ENCODE assay signal across 11 mouse cellular contexts in genomic region chr11:58963543-58963942, GRCm38 (mm10). TPM values are rescaled to one million over a fixed set of nuclear protein-coding genes. Genes with fewer than 3 reads are reported as not detected.
DNase-seq lines count a peak whose midpoint lies in the region; ATAC-seq and TF ChIP-seq lines count a peak whose summit lies in the region.
"Had no signal": no experiment of that assay in that cellular context is flagged by ENCODE, and none has a peak within 500 bp of the region (broad histone marks: within the 10 kb centered on the region; RNA-seq: fewer than 3 reads in every experiment).

No protein-coding gene starts in this region.

- H3K4me3 ChIP-seq in midbrain, postnatal 0 days (ENCODE audit: low read depth, low read length): no peak overlapping the region
- H3K4me3 ChIP-seq in midbrain, embryonic 15.5 days: no peak overlapping the region
- H3K4me3 ChIP-seq: lung, embryonic 15.5 days had no signal

- 43% methylated on average over 17 of the region's 17 CpGs for WGBS in midbrain, postnatal 0 days
- WGBS in midbrain, embryonic 15.5 days: 36% methylated on average over 17 of the region's 17 CpGs

- H3K4me2 ChIP-seq in midbrain, postnatal 0 days (ENCODE audit: low read depth, low read length, poor library complexity, severe bottlenecking): no peak overlapping the region
- H3K4me2 ChIP-seq in midbrain, embryonic 15.5 days: no peak overlapping the region
- H3K4me2 ChIP-seq: lung, embryonic 15.5 days had no signal

- H3K27me3 ChIP-seq in midbrain, postnatal 0 days (ENCODE audit: insufficient read depth, low read length): no peaks in the 10 kb centered on the region
- 0 out of 2 replicates have a peak, but pooled peaks cover 4% of the 10 kb centered on the region for H3K27me3 ChIP-seq in midbrain, embryonic 15.5 days (replicated peaks)
- no peaks in the 10 kb centered on the region for H3K27me3 ChIP-seq in splenic B cell, adult 2 months (ENCODE audit: control insufficient read depth, insufficient read depth, low read length, poor library complexity, severe bottlenecking)

- no peaks in the 10 kb centered on the region for H3K9me3 ChIP-seq in midbrain, postnatal 0 days (ENCODE audit: low read length)
- no peaks in the 10 kb centered on the region for H3K9me3 ChIP-seq in midbrain, embryonic 15.5 days

- 0 out of 2 replicates have a peak overlapping the region, but pooled peaks have one; percentile 4 for H3K9ac ChIP-seq in midbrain, postnatal 0 days (replicated peaks; ENCODE audit: low read length, poor library complexity, severe bottlenecking)
- no peak overlapping the region for H3K9ac ChIP-seq in midbrain, embryonic 15.5 days
- H3K9ac ChIP-seq: lung, embryonic 15.5 days had no signal

- DNase-seq in cerebellum, adult 18-20 months: peak; percentile 44
- DNase-seq in cerebellum, adult 11 months: no peak
- DNase-seq in midbrain, postnatal 0 days (ENCODE audit: low spot score): no peak
- peak; percentile 60 for DNase-seq in kidney, postnatal 10 days
- peak; percentile 31 for DNase-seq in splenic B cell, adult 2 months (ENCODE audit: low read depth, low spot score)
- DNase-seq in left cerebral cortex, adult 9 months (ENCODE audit: low spot score in 2 of 2): no peak

- H3K4me1 ChIP-seq in midbrain, postnatal 0 days (ENCODE audit: insufficient read depth, low read length): no peaks in the 10 kb centered on the region; the same call in 1 of the 2 replicates
- peaks cover 15% of the 10 kb centered on the region for H3K4me1 ChIP-seq in midbrain, embryonic 15.5 days

- H3K36me3 ChIP-seq in midbrain, postnatal 0 days (ENCODE audit: insufficient read depth, low read length): no peaks in the 10 kb centered on the region
- H3K36me3 ChIP-seq in midbrain, embryonic 15.5 days (replicated peaks): no peaks in the 10 kb centered on the region
- H3K36me3 ChIP-seq in splenic B cell, adult 2 months (ENCODE audit: control insufficient read depth, insufficient read depth, low read length, poor library complexity, severe bottlenecking): no peaks in the 10 kb centered on the region
- H3K36me3 ChIP-seq: lung, embryonic 15.5 days had no signal

- no peak for TF ChIP-seq CTCF in midbrain, postnatal 0 days (IDR thresholded peaks at IDR 0.05)

- H3K27ac ChIP-seq in midbrain, postnatal 0 days (ENCODE audit: low read depth, low read length): no peak overlapping the region
- H3K27ac ChIP-seq in midbrain, embryonic 15.5 days: no peak overlapping the region
- H3K27ac ChIP-seq: lung, embryonic 15.5 days had no signal

- no peak for ATAC-seq in midbrain, postnatal 0 days (ENCODE audit: low FRiP score)
- no peak for ATAC-seq in midbrain, embryonic 15.5 days (replicated peaks)
- no peak for ATAC-seq in megakaryocyte, adult 5-6 weeks (ENCODE audit: poor library complexity, severe bottlenecking)
- ATAC-seq: forebrain, embryonic 14.5 days; inflammation-experienced regulatory T-cells, adult 6 months had no signal

RNA-seq across cellular contexts. Expression of gene Hist3h2a, which starts 9.1 kb away (rescaled TPM):
- total RNA-seq in midbrain, postnatal 0 days (2014; rRNA removed): 163 and 242 TPM in 2 replicates
- 42.0 and 46.2 TPM in 2 replicates for polyA plus RNA-seq in midbrain, postnatal 0 days (2015; fragmentation: Nextera tagmentation; extraction: Ambion mirVana)
- 119 and 121 TPM in 2 replicates for polyA plus RNA-seq in midbrain, embryonic 15.5 days (2015; fragmentation: Nextera tagmentation; extraction: Ambion mirVana)
- total RNA-seq in megakaryocyte, adult 5-6 weeks (2015): 20.6 and 24.9 TPM in 2 replicates
- total RNA-seq in megakaryocyte, adult 5-6 weeks (2017): 267 and 273 TPM in 2 replicates

RNA-seq across cellular contexts. Expression of gene Trim17, which starts 9.1 kb away (rescaled TPM):
- 2.2 and 6.2 TPM in 2 replicates for total RNA-seq in midbrain, postnatal 0 days (2014; rRNA removed)
- 0.67 and 0.72 TPM in 2 replicates for polyA plus RNA-seq in midbrain, postnatal 0 days (2015; fragmentation: Nextera tagmentation; extraction: Ambion mirVana)
- polyA plus RNA-seq in midbrain, embryonic 15.5 days (2015; fragmentation: Nextera tagmentation; extraction: Ambion mirVana): 1.5 and 2.0 TPM in 2 replicates
- not detected in 2 replicates for total RNA-seq in megakaryocyte, adult 5-6 weeks (2015)
- total RNA-seq in megakaryocyte, adult 5-6 weeks (2017): 0.07 TPM in 1 of 2 replicates, not detected in the other

RNA-seq across cellular contexts. Expression of gene Trim11, which starts 14.3 kb away (rescaled TPM):
- 23.7 and 27.8 TPM in 2 replicates for total RNA-seq in midbrain, postnatal 0 days (2014; rRNA removed)
- polyA plus RNA-seq in midbrain, postnatal 0 days (2015; fragmentation: Nextera tagmentation; extraction: Ambion mirVana): 15.2 and 16.5 TPM in 2 replicates
- polyA plus RNA-seq in midbrain, embryonic 15.5 days (2015; fragmentation: Nextera tagmentation; extraction: Ambion mirVana): 22.1 and 24.1 TPM in 2 replicates
- total RNA-seq in megakaryocyte, adult 5-6 weeks (2015): 22.2 and 26.7 TPM in 2 replicates
- 30.0 and 33.2 TPM in 2 replicates for total RNA-seq in megakaryocyte, adult 5-6 weeks (2017)

RNA-seq across cellular contexts. Expression of gene Hist3h2ba, which starts 14.8 kb away (rescaled TPM):
- total RNA-seq in midbrain, postnatal 0 days (2014; rRNA removed): 552 and 1,117 TPM in 2 replicates
- 114 and 126 TPM in 2 replicates for polyA plus RNA-seq in midbrain, postnatal 0 days (2015; fragmentation: Nextera tagmentation; extraction: Ambion mirVana)
- polyA plus RNA-seq in midbrain, embryonic 15.5 days (2015; fragmentation: Nextera tagmentation; extraction: Ambion mirVana): 311 and 338 TPM in 2 replicates
- total RNA-seq in megakaryocyte, adult 5-6 weeks (2015): 4.6 and 6.9 TPM in 2 replicates
- total RNA-seq in megakaryocyte, adult 5-6 weeks (2017): 5.4 and 10.9 TPM in 2 replicates

RNA-seq across cellular contexts. Expression of gene Rnf187, which starts 24.8 kb away (rescaled TPM):
- 925 and 964 TPM in 2 replicates for total RNA-seq in midbrain, postnatal 0 days (2014; rRNA removed)
- polyA plus RNA-seq in midbrain, postnatal 0 days (2015; fragmentation: Nextera tagmentation; extraction: Ambion mirVana): 700 and 703 TPM in 2 replicates
- 626 and 662 TPM in 2 replicates for polyA plus RNA-seq in midbrain, embryonic 15.5 days (2015; fragmentation: Nextera tagmentation; extraction: Ambion mirVana)
- 42.6 and 42.9 TPM in 2 replicates for total RNA-seq in megakaryocyte, adult 5-6 weeks (2015)
- total RNA-seq in megakaryocyte, adult 5-6 weeks (2017): 49.7 and 61.7 TPM in 2 replicates

Comparison
In these comparisons a context has a peak if more than half of its experiments do, and no peak if none do; other contexts are left out.
1. DNase-seq: peak in cerebellum, adult 18-20 months (2 of 2), kidney, postnatal 10 days (single experiment) and splenic B cell, adult 2 months (single experiment); none in cerebellum, adult 11 months (single experiment), midbrain, postnatal 0 days (single experiment) and left cerebral cortex, adult 9 months (0 of 2).